Mouse (Mus musculus) splenic B cell, adult 2 months (primary cell): ENCODE measurements around the gene Nudt22.

Experiments used
- DNase-seq: peaks from one replicate; pipeline ENCODE4 v3.0.0-alpha.2; 2011; ENCODE audit warnings: low read depth, low spot score
- H3K27me3 ChIP-seq: 2 replicates; pipeline ENCODE4 v1.6.1; 2012; ENCODE audit warnings: mild to moderate bottlenecking, low read length, moderate library complexity, mixed read lengths; ENCODE audit not compliant: control insufficient read depth, poor library complexity, insufficient read depth, severe bottlenecking
- H3K36me3 ChIP-seq: 2 replicates; pipeline ENCODE4 v1.6.1; 2012; ENCODE audit warnings: mild to moderate bottlenecking, low read length, moderate library complexity, mixed read lengths; ENCODE audit not compliant: control insufficient read depth, poor library complexity, insufficient read depth, severe bottlenecking

The Nudt22 gene

GRCm38 (mm10) chr19:6974211-6975205 is 21.4 kb downstream of the Nudt22 start, which contains the start of gene Ppp1r14b:
Ppp1r14b (plus strand) TSS chr19:6974968.
- Histone ChIP-seq H3K27me3 (no peaks in the 10 kb centered on the region; the same call in none of the 2 replicates), H3K36me3 (0 out of 2 replicates have a peak, but pooled peaks cover 1% of the 10 kb centered on the region)
- peak; percentile 75 for DNase-seq

GRCm38 (mm10) chr19:6973581-6974190 is 22.2 kb downstream of the Nudt22 start:
- Histone ChIP-seq H3K36me3 (0 out of 2 replicates have a peak, but pooled peaks cover 1% of the 10 kb centered on the region), H3K27me3 (no peaks in the 10 kb centered on the region; the same call in none of the 2 replicates)
- DNase-seq, result no peak

GRCm38 (mm10) chr19:6972247-6972917 is 23.5 kb downstream of the Nudt22 start:
- no peaks in the 10 kb centered on the region for H3K36me3 ChIP-seq

GRCm38 (mm10) chr19:6971644-6972043 is 24.3 kb downstream of the Nudt22 start:
- Histone ChIP-seq H3K36me3 (no peaks in the 10 kb centered on the region), H3K27me3 (no peaks in the 10 kb centered on the region; the same call in none of the 2 replicates)
- DNase-seq, result no peak

More at GRCm38 (mm10) chr19:6972247-6972917, 23.5 kb downstream of the Nudt22 start:
- no peaks in the 10 kb centered on the region; the same call in none of the 2 replicates for H3K27me3 ChIP-seq
- no peak for DNase-seq

GRCm38 (mm10) chr19:6970460-6971085 is 25.3 kb downstream of the Nudt22 start:
- H3K36me3 ChIP-seq, result no peaks in the 10 kb centered on the region
- no peak for DNase-seq
- no peaks in the 10 kb centered on the region; the same call in none of the 2 replicates for H3K27me3 ChIP-seq

- DNase-seq, result peak; percentile 85
- Histone ChIP-seq H3K27me3 (no peaks in the 10 kb centered on the region; the same call in none of the 2 replicates), H3K36me3 (no peaks in the 10 kb centered on the region)
These were observed 26.1 kb downstream of the Nudt22 start for GRCm38 (mm10) chr19:6969665-6970381.

- H3K27me3 ChIP-seq, result no peaks in the 10 kb centered on the region; the same call in none of the 2 replicates
- DNase-seq, result no peak
- no peaks in the 10 kb centered on the region for H3K36me3 ChIP-seq
These were observed 26.6 kb downstream of the Nudt22 start for GRCm38 (mm10) chr19:6969291-6969664.

- H3K36me3 ChIP-seq, result peaks cover 1% of the 10 kb centered on the region; the same call in 1 of the 2 replicates
- no peaks in the 10 kb centered on the region; the same call in none of the 2 replicates for H3K27me3 ChIP-seq
- DNase-seq, result no peak
These were observed 27.2 kb downstream of the Nudt22 start for GRCm38 (mm10) chr19:6968491-6969271.

- Histone ChIP-seq H3K27me3 (no peaks in the 10 kb centered on the region), H3K36me3 (no peaks in the 10 kb centered on the region)
- no peak for DNase-seq
These were observed 39.5 kb downstream of the Nudt22 start for GRCm38 (mm10) chr19:6956461-6956860.

- DNase-seq, result no peak
- Histone ChIP-seq H3K36me3 (no peaks in the 10 kb centered on the region), H3K27me3 (no peaks in the 10 kb centered on the region)
These were observed 40.5 kb downstream of the Nudt22 start for GRCm38 (mm10) chr19:6955424-6955823.

GRCm38 (mm10) chr19:6954046-6954445 is 41.9 kb downstream of the Nudt22 start:
- no peaks in the 10 kb centered on the region for H3K36me3 ChIP-seq
- peak; percentile 56 for DNase-seq
- no peaks in the 10 kb centered on the region for H3K27me3 ChIP-seq

GRCm38 (mm10) chr19:6952712-6953037 is 43.2 kb downstream of the Nudt22 start:
- DNase-seq, result no peak
- no peaks in the 10 kb centered on the region for H3K27me3 ChIP-seq
- H3K36me3 ChIP-seq, result no peaks in the 10 kb centered on the region

GRCm38 (mm10) chr19:6951994-6952711 is 43.8 kb downstream of the Nudt22 start:
- Histone ChIP-seq H3K27me3 (no peaks in the 10 kb centered on the region), H3K36me3 (no peaks in the 10 kb centered on the region)
- DNase-seq, result peak; percentile 30
